Mouse (Mus musculus) spleen, adult 18-20 months (tissue): ENCODE results near the gene Qrfpr.

Experiments used
- DNase-seq, 2 experiments: peaks; one replicate each; pipeline ENCODE4 v3.0.0; 2022; ENCODE audit warnings: mixed read lengths in 2 of 2

Qrfpr gene

DNA sequence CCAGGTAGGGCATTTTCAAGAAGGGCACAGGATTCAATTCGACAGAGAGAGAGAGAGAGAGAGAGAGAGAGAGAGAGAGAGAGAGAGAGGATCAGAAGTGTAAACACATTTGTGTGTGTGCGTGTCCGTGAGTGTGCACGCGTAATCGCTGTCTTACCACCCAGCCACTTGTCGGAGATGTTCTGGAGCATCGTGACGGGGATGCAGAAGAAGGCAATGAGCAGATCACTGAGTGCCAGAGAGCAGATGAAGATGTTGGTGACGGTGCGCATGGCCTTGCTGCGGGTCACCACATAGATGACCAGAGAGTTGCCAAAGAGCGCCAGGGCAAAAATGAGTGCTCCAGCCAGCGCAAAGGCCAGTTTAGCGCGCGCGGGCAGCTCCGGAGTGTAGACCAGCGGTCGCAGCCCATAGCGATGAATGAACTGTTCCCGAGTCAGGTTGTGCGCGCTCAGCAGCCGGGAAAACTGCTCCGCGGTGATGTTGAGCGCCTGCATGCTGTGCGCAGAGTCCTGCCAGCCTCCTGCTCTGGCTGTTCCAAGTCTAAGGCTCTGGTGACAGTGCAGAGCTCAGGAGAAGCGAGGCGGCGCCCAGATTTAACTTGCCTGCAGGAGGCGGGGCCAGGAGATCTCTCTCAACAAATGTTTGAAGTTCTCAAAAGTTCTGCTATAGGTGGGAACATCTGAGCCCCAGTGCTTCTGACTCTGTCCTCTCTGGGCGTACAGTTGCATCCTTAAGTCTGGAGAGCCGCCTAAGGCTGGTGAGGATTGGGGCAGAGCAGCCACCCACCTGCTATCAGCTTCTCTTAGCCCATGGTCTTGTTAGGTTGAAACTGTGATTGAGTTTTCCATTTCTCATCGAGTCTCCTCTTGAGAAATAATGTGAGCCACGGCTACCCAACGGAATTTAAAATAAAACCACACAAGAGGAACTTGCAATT, at the start of gene Qrfpr:
TSS of gene Qrfpr (minus strand) at position 571 of the 940 bp plus-strand sequence.
- DNase-seq, result no peak

- DNase-seq, result no peak
Measured at GRCm38 (mm10) chr3:36263873-36264272, 41.8 kb upstream of the Qrfpr start.

DNA sequence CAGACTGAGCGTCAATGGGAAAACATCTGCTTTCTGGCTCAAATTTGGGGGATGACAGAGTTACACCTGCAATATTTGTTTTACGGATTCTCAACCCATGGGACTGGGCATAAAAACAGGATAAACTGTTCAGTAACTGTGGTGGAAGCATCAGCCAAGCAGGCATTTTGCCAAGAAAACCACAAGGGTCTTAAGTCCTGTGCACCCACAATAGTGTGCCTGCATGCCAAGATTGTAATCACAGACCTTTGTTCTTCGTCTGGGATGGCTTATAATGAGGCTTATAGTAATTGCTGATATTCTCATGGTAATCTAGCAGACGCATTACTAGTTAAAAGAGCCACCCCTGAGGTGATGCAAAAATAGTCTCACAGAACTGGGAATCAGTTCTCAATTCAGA, 41.2 kb upstream of the Qrfpr start:
- no peak for DNase-seq

GRCm38 (mm10) chr3:36250585-36250984, 28.5 kb upstream of the Qrfpr start:
- no peak for DNase-seq

- DNase-seq, result no peak
Measured at GRCm38 (mm10) chr3:36248446-36248845, 26.3 kb upstream of the Qrfpr start.

DNA sequence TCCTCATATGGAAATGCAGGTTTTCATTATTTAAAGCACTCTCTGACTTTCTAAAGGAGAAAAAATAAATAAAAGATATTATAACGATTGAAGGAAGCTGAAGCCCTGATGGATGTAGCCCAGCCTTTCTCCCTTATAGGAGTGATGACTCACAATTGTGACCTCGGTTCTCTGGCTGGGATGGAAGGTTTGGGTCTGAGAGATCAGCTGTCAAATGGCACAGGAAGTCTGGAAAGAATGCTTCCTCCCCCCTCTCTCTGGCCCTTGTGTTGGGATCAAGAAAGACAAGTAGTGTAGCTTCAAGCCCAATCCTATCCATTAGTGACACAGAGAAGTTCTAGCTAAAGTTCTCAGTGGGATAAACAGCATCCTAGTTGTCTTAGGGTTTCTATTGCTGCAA, 7.8 kb upstream of the Qrfpr start:
- no peak for DNase-seq

DNA sequence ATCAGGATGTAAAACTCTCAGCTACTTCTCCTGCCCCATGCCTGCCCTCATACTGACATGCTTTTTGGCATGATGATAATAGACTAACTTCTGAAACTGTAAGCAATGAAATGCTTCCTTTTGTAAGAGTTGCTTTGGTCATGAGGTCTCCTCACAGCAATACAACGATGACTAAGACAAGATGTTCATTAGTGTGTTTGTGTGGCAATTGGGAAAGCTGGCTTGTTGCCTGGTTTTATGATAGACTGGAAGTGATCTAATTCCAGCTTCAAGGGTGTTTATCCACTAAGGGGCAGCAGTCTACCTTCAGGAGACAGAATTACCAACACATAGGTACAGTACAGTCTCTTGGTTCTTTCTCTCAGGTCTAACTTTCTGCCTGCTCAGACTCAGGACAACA, 5.1 kb upstream of the Qrfpr start:
- DNase-seq, result no peak

DNA sequence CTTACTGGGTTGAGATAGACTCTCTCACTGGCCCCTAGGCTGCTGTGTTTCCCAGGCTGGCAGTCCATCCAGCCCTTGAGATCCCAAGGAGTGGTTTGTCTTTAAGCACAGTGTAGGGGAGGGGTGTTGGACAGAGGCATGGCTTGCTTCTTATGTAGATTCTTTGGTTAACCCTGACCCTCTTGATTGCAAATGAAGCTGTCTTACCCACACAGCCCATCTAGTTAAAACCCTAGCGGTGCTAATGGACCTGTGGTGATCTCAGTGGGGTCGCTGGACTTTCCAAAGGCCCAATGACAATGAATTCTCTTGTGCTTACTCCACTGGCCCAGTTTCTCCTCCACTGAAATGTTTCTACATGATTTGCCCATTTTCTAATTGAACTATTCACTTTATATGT, 1.2 kb upstream of the Qrfpr start:
- DNase-seq, result no peak

GRCm38 (mm10) chr3:36212758-36213157, 9.4 kb downstream of the Qrfpr start:
- DNase-seq, result no peak

GRCm38 (mm10) chr3:36210939-36211338, 11.2 kb downstream of the Qrfpr start:
- no peak for DNase-seq

DNA sequence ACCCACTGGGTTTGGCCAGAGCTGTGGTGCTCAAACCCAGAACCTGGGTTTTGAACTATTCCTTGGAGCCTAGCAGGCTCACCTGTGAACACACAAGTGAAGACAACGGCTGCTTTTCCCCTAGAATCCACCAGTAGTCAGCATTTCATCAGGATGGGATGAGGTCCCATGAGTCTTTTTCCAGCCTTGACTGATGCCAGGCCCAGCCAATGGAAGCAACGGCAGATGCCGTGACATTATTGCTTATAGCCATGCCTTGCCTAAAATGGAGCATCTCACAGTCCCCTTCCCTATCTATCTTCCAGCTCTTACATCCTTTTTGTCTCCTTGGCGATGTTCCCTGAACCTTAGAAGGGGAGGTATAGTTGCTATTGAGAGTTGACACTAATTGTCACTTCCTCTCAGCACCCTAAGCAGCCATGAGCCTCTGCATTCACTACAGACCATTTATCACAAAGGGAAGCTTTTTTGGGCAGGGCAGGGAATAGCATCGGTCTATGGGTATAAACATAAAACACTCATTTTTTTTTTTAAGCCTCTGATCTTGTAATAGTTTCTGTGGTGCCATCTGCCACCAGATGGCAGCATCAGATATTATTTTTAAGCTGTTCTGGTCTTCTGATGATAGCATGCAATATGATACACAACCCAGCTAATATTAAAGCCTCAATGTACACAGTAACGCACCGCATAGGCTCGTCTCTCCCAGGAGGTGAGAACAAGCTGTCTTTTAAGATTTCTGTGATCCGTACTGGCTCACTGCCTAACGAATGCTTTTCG, 12.1 kb downstream of the Qrfpr start:
- peak in 1 of 2 experiments; percentile 7 for DNase-seq

- no peak for DNase-seq
Measured at GRCm38 (mm10) chr3:36207520-36208264, 14.4 kb downstream of the Qrfpr start.

- no peak for DNase-seq
Measured at GRCm38 (mm10) chr3:36202932-36203331, 19.2 kb downstream of the Qrfpr start.

GRCm38 (mm10) chr3:36201098-36201497, 21.0 kb downstream of the Qrfpr start:
- DNase-seq, result no peak

DNA sequence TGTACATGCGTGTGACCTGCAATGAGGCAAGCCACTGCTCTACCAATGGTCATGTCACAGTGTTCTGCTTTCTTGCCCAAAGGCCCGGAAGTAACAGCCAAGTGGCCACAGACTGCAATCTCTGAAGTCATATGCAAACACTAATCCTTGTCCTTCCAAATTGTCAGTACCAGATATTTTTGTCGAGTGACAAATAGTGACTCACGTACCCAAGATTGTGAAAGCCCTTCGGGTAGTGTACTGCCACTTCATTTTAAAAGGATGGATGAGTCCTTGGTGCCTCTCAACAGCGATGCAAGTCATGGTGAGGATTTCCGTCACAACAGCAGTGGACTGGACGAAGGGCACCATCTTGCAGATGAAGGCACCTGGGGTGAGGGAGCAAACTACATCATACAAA, 32.9 kb downstream of the Qrfpr start:
- no peak for DNase-seq

GRCm38 (mm10) chr3:36186510-36186909, 35.6 kb downstream of the Qrfpr start:
- DNase-seq, result no peak

GRCm38 (mm10) chr3:36181519-36181918, 40.6 kb downstream of the Qrfpr start:
- DNase-seq, result peak in 1 of 2 experiments; percentile 26

DNA sequence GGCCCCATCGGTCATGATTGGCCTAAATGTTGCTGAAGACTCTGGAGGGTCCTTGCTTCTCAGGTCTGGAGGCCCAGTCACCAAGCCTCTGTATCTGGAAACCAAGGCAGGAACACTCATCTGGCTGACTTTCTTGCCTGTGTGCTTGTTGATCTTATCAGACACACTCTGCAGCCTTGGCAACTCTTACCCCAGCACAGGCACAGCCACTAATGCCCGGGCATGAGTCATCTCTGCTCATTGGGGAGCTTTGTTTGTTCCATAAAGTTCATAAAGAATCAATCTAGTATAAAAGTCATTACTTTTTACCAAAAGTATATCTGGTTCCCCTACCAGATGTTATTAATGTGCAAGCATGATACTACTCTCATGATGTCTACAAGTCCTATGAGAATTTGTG, 48.4 kb downstream of the Qrfpr start:
- DNase-seq, result no peak

- DNase-seq, result no peak
Measured at GRCm38 (mm10) chr3:36171348-36171747, 50.8 kb downstream of the Qrfpr start.

GRCm38 (mm10) chr3:36170670-36171210, 51.4 kb downstream of the Qrfpr start:
- no peak for DNase-seq

DNA sequence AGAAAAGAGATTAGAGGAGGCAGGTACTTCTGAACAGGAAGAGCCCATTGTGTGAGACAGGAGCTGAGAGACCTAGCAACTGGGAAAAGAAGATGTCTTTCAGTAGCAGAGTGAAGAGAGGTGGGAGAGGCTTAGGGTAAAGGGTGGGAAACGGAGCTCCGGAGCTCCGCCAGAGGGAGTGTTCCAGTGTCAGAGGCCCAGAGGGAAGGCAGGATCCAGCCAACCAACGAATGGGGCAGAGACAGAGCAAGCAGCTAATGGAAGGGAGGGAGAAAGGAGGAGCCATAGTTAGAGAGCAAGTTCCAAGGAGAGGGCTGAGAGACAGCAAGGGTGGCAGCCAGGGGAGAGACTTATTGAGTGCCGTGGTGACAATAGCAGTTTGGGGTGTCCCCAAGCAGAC, 66.8 kb downstream of the Qrfpr start:
- DNase-seq, result no peak

GRCm38 (mm10) chr3:36150934-36151686, 71.0 kb downstream of the Qrfpr start, which contains the start of gene D3Ertd254e:
TSS of gene D3Ertd254e (plus strand) at chr3:36151017.
- peak; percentile 64 to 72 for DNase-seq
